Mouse (Mus musculus) layer of hippocampus, adult 6 months (tissue): ENCODE results near the gene Kdelr2. TPM values are rescaled to one million over a fixed set of nuclear protein-coding genes. Genes with fewer than 3 reads are reported as not detected.

Experiments
- long read RNA-seq, 2 experiments: library from polyadenylated mRNA; unstranded; transcript quantifications; one replicate each; pipeline ENCODE4 v2.0.0; 2019 to 2020
- polyA plus RNA-seq: library from polyadenylated mRNA; unstranded; fragments of <200 nt; fragmentation: Nextera tagmentation; gene quantifications from 2 replicates; pipeline ENCODE4 v1.2.3, GENCODE M21; 2021

The Kdelr2 gene
- 95.3 and 134 TPM in 2 replicates for polyA plus RNA-seq
- long read RNA-seq, experiment 1, transcript Kdelr2-201 (5 exons, 1,829 nt): major isoform, 49 of 137 reads
- long read RNA-seq, experiment 1, partial matches to known transcripts: 87 of 137 reads
- long read RNA-seq, experiment 1, other reads (novel, unspliced or antisense): 1 of 137 reads
- long read RNA-seq, experiment 2, transcript Kdelr2-201 (5 exons, 1,829 nt): major isoform, 78 of 79 reads
- long read RNA-seq, experiment 2, partial matches to known transcripts: 0 of 79 reads
- long read RNA-seq, experiment 2, other reads (novel, unspliced or antisense): 1 of 79 reads

GRCm38 (mm10) chr5:143403221-143404147 lies at the start of gene Kdelr2:
Kdelr2 (plus strand) TSS chr5:143403838.

GRCm38 (mm10) chr5:143356686-143357388 lies 46.8 kb upstream of the Kdelr2 start, which contains the start of gene Grid2ip:
Grid2ip (plus strand) TSS chr5:143357338.

GRCm38 (mm10) chr5:143464100-143464756 lies 60.6 kb downstream of the Kdelr2 start, which contains the start of gene Daglb:
Daglb (plus strand) TSS chr5:143464584.

Other genes with a start within 250 kb of the Kdelr2 start
- 4.6 and 4.8 TPM in 2 replicates for gene Rbak, start 223.1 kb upstream of the Kdelr2 start, polyA plus RNA-seq
- not detected in 2 replicates for gene Spdye4b, start 222.8 kb upstream of the Kdelr2 start, polyA plus RNA-seq
- not detected in 2 replicates for gene Spdye4a, start 176.9 kb upstream of the Kdelr2 start, polyA plus RNA-seq
- gene Zfp12, start 168.7 kb upstream of the Kdelr2 start, polyA plus RNA-seq: 4.9 and 5.4 TPM in 2 replicates
- gene Zfp316, start 133.8 kb upstream of the Kdelr2 start, polyA plus RNA-seq: 4.9 and 6.6 TPM in 2 replicates
- gene Zfp853, start 110.2 kb upstream of the Kdelr2 start, polyA plus RNA-seq: 0.18 and 0.50 TPM in 2 replicates
- 21.1 and 24.4 TPM in 2 replicates for gene E130309D02Rik, start 88.5 kb upstream of the Kdelr2 start, polyA plus RNA-seq
- 63.9 and 65.3 TPM in 2 replicates for gene Zdhhc4, start 74.6 kb upstream of the Kdelr2 start, polyA plus RNA-seq
- gene Grid2ip, start 46.5 kb upstream of the Kdelr2 start, polyA plus RNA-seq: 1.3 TPM in 2 replicates
- 20.1 and 22.2 TPM in 2 replicates for gene Daglb, start 60.7 kb downstream of the Kdelr2 start, polyA plus RNA-seq
- 276 and 448 TPM in 2 replicates for gene Rac1, start 124.2 kb downstream of the Kdelr2 start, polyA plus RNA-seq
- 19.8 and 22.8 TPM in 2 replicates for gene Cyth3, start 218.6 kb downstream of the Kdelr2 start, polyA plus RNA-seq